Mouse (Mus musculus) intestine, embryonic 15.5 days (tissue): ENCODE measurements around the gene Vmn1r70. TPM values are rescaled to one million over a fixed set of nuclear protein-coding genes. Genes with fewer than 3 reads are reported as not detected.

Experiments
- ATAC-seq: fragments of 200-750 bp; cut with Nextera tagmentation; 2 replicates; pipeline ENCODE4 v1.8.0; 2017; ENCODE audit warnings: moderate TSS enrichment, moderate library complexity
- H3K27ac ChIP-seq: fragments of 300-500 bp; sonication (generic); 2 replicates; pipeline ENCODE4 v1.5.1; 2015; ENCODE audit warnings: mild to moderate bottlenecking, inconsistent platforms
- H3K27me3 ChIP-seq: fragments of 300-500 bp; sonication (generic); replicated peaks from 2 replicates; pipeline ENCODE4 v1.6.1; 2015; ENCODE audit warnings: inconsistent platforms
- H3K36me3 ChIP-seq: fragments of 300-500 bp; sonication (generic); 2 replicates; pipeline ENCODE4 v1.6.1; 2015; ENCODE audit warnings: inconsistent platforms
- H3K4me1 ChIP-seq: fragments of 300-500 bp; sonication (generic); replicated peaks from 2 replicates; pipeline ENCODE4 v1.6.1; 2015; ENCODE audit warnings: inconsistent platforms
- H3K4me2 ChIP-seq: fragments of 300-500 bp; sonication (generic); replicated peaks from 2 replicates; pipeline ENCODE4 v1.6.1; 2015; ENCODE audit warnings: mild to moderate bottlenecking, inconsistent platforms
- H3K4me3 ChIP-seq: fragments of 300-500 bp; sonication (generic); replicated peaks from 2 replicates; pipeline ENCODE4 v1.5.1; 2015; ENCODE audit warnings: inconsistent platforms
- H3K9ac ChIP-seq: fragments of 300-500 bp; sonication (generic); 2 replicates; pipeline ENCODE4 v1.6.1; 2015; ENCODE audit warnings: inconsistent platforms
- H3K9me3 ChIP-seq: fragments of 300-500 bp; sonication (generic); 2 replicates; pipeline ENCODE4 v1.6.1; 2016; ENCODE audit warnings: inconsistent platforms
- WGBS: fragments of 180-500 bp; shearing (Covaris S2); methylation state at CpG from one replicate; pipeline ENCODE4 v1.1.7; 2015; 5-methylcytosine and 5-hydroxymethylcytosine counted together
- polyA plus RNA-seq: library from polyadenylated mRNA; unstranded; fragments of >200 nt; fragmentation: Nextera tagmentation; extraction: Ambion mirVana; gene quantifications from 2 replicates; pipeline ENCODE4 v1.2.1, GENCODE M21; 2015

Gene Vmn1r70
- not detected in 2 replicates for polyA plus RNA-seq

- no peak for ATAC-seq
These were observed at the start of gene Vmn1r70 for GRCm38 (mm10) chr7:10631232-10631631. Vmn1r70 (plus strand) TSS chr7:10631532.

GRCm38 (mm10) chr7:10613559-10613958 lies 17.8 kb upstream of the Vmn1r70 start, which contains the start of gene Vmn1r69:
Vmn1r69 (minus strand) TSS chr7:10613659.
- no peak within 1 kb of the TSS for H3K4me3 ChIP-seq
- H3K4me1 ChIP-seq, result no peaks in the 10 kb centered on the region
- no peaks in the 10 kb centered on the region for H3K27me3 ChIP-seq
- no peaks in the 10 kb centered on the region for H3K9me3 ChIP-seq
- no peaks in the 10 kb centered on the region for H3K36me3 ChIP-seq
- no peak within 1 kb of the TSS for H3K9ac ChIP-seq
- no peak for ATAC-seq
- no peak within 1 kb of the TSS for H3K27ac ChIP-seq
- H3K4me2 ChIP-seq, result no peak within 1 kb of the TSS

More at GRCm38 (mm10) chr7:10631232-10631631, at the start of gene Vmn1r70:
- Histone ChIP-seq H3K36me3 (no peaks in the 10 kb centered on the region), H3K9ac (no peak within 1 kb of the TSS), H3K4me2 (no peak within 1 kb of the TSS), H3K4me1 (no peaks in the 10 kb centered on the region), H3K4me3 (no peak within 1 kb of the TSS), H3K27me3 (no peaks in the 10 kb centered on the region), H3K27ac (no peak within 1 kb of the TSS), H3K9me3 (peaks cover 4% of the 10 kb centered on the region; the same call in 1 of the 2 replicates)
- 66% methylated on average over 1 of the region's 1 CpGs for WGBS

Other genes with a start within 250 kb of the Vmn1r70 start
- gene Vmn1r67, start 188.2 kb upstream of the Vmn1r70 start, polyA plus RNA-seq, result not detected in 2 replicates
- gene Zik1, start 136.1 kb upstream of the Vmn1r70 start, polyA plus RNA-seq, result 7.0 and 8.2 TPM in 2 replicates
- not detected in 2 replicates for gene Vmn1r68, start 73.0 kb upstream of the Vmn1r70 start, polyA plus RNA-seq
- gene Vmn1r69, start 17.9 kb upstream of the Vmn1r70 start, polyA plus RNA-seq, result not detected in 2 replicates
- gene Nlrp4b, start 56.3 kb downstream of the Vmn1r70 start, polyA plus RNA-seq, result not detected in 2 replicates
- gene Vmn1r71, start 122.8 kb downstream of the Vmn1r70 start, polyA plus RNA-seq, result not detected in 2 replicates